Mouse (Mus musculus): ENCODE results near the gene Fam166a. TPM values are rescaled to one million over a fixed set of nuclear protein-coding genes. Genes with fewer than 3 reads are reported as not detected.

The Fam166a gene
- polyA plus RNA-seq, 1 experiment from 2014 or later: 0.78 TPM

- Histone ChIP-seq H3K4me2 (replicated peaks; ENCODE audit: low read depth) (peak overlapping the region; percentile 94), H3K9ac (ENCODE audit: low read depth, low read length) (0 out of 2 replicates have a peak overlapping the region, but pooled peaks have one; percentile 78), H3K4me1 (replicated peaks; ENCODE audit: control insufficient read depth, insufficient read depth, low read length) (no peaks in the 10 kb centered on the region), H3K27me3 (replicated peaks; ENCODE audit: control insufficient read depth, insufficient read depth, low read length) (no peaks in the 10 kb centered on the region), H3K36me3 (ENCODE audit: control insufficient read depth, insufficient read depth) (no peaks in the 10 kb centered on the region), H3K27ac (ENCODE audit: low read depth, low read length) (peak overlapping the region; percentile 82), H3K4me3 (ENCODE audit: low read depth, low read length) (peak overlapping the region; percentile 92), H3K9me3 (ENCODE audit: control insufficient read depth) (no peaks in the 10 kb centered on the region)
- 34% methylated on average over 12 of the region's 12 CpGs for WGBS
- TF ChIP-seq CTCF (IDR thresholded peaks at IDR 0.05; ENCODE audit: low read depth): no peak
- no peak for ATAC-seq
These were observed 43.3 kb downstream of the Fam166a start for GRCm38 (mm10) chr2:25261870-25262269.

GRCm38 (mm10) chr2:25262291-25262767 lies 43.8 kb downstream of the Fam166a start, which contains the start of gene Tprn:
Tprn (plus strand) TSS chr2:25262618.
- Histone ChIP-seq H3K4me3 (ENCODE audit: low read depth, low read length) (peak within 1 kb of the TSS; percentile 92), H3K27ac (ENCODE audit: low read depth, low read length) (peak within 1 kb of the TSS; percentile 93), H3K4me1 (replicated peaks; ENCODE audit: control insufficient read depth, insufficient read depth, low read length) (no peaks in the 10 kb centered on the region), H3K4me2 (replicated peaks; ENCODE audit: low read depth) (peak within 1 kb of the TSS; percentile 94), H3K36me3 (ENCODE audit: control insufficient read depth, insufficient read depth) (no peaks in the 10 kb centered on the region), H3K9ac (ENCODE audit: low read depth, low read length) (peak within 1 kb of the TSS; percentile 78), H3K9me3 (ENCODE audit: control insufficient read depth) (no peaks in the 10 kb centered on the region), H3K27me3 (replicated peaks; ENCODE audit: control insufficient read depth, insufficient read depth, low read length) (no peaks in the 10 kb centered on the region)
- ATAC-seq: peak; percentile 80
- no peak for TF ChIP-seq CTCF (IDR thresholded peaks at IDR 0.05; ENCODE audit: low read depth)
- WGBS: 0% methylated on average over 39 of the region's 39 CpGs

- peak; percentile 20; the same call in 1 of the 2 replicates for TF ChIP-seq CTCF (IDR thresholded peaks at IDR 0.05; ENCODE audit: low read depth)
- peak overlapping the region; percentile 94 for H3K4me2 ChIP-seq (replicated peaks; ENCODE audit: low read depth)
- H3K27ac ChIP-seq (ENCODE audit: low read depth, low read length): peak overlapping the region; percentile 93
- no peaks in the 10 kb centered on the region for H3K9me3 ChIP-seq (ENCODE audit: control insufficient read depth)
- ATAC-seq: no peak
- 0% methylated on average over 79 of the region's 82 CpGs for WGBS
- H3K36me3 ChIP-seq (ENCODE audit: control insufficient read depth, insufficient read depth): peaks cover under 1% of the 10 kb centered on the region; the same call in 1 of the 2 replicates
- H3K4me1 ChIP-seq (replicated peaks; ENCODE audit: control insufficient read depth, insufficient read depth, low read length): no peaks in the 10 kb centered on the region
- no peaks in the 10 kb centered on the region for H3K27me3 ChIP-seq (replicated peaks; ENCODE audit: control insufficient read depth, insufficient read depth, low read length)
- H3K9ac ChIP-seq (ENCODE audit: low read depth, low read length): peak overlapping the region; percentile 78
- peak overlapping the region; percentile 92 for H3K4me3 ChIP-seq (ENCODE audit: low read depth, low read length)
These were observed 44.5 kb downstream of the Fam166a start for GRCm38 (mm10) chr2:25262795-25263622.

DNA sequence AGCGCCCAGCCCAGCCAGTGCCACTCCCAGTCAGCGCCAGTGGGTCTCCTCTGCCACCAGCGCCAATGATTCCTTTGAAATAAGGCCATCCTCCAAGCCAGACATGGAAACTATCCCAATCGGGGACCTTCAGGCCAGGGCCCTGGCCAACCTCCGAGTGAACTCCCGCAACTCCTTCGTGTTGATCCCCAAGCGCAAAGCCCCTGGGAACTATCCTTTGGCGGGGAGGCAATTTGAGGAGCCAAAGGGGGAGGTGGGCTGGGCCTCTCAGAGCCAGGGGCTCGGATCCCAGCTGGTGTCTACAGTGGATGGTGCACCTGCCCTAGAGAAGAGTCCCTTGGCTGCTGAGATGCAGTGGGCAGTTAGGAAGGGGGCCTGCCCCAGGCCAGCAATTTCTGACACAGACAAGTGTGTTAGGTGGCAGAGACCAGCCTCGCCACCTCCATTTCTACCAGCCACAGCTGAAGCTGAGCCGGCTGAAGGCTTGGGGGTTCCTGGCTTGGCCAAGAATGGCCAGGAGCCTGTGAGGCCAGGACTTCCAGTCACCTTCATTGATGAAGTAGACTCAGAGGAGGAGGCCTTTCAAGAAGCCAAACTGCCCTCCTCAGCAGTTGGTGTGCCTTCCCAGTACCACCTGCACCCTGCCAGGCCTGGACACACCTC lies 45.2 kb downstream of the Fam166a start:
- Histone ChIP-seq H3K4me3 (ENCODE audit: low read depth, low read length) (peak overlapping the region; percentile 92), H3K4me1 (replicated peaks; ENCODE audit: control insufficient read depth, insufficient read depth, low read length) (no peaks in the 10 kb centered on the region), H3K9ac (ENCODE audit: low read depth, low read length) (peak overlapping the region; percentile 78), H3K9me3 (ENCODE audit: control insufficient read depth) (no peaks in the 10 kb centered on the region), H3K27me3 (replicated peaks; ENCODE audit: control insufficient read depth, insufficient read depth, low read length) (no peaks in the 10 kb centered on the region), H3K36me3 (ENCODE audit: control insufficient read depth, insufficient read depth) (peaks cover 8% of the 10 kb centered on the region), H3K4me2 (replicated peaks; ENCODE audit: low read depth) (peak overlapping the region; percentile 94), H3K27ac (ENCODE audit: low read depth, low read length) (peak overlapping the region; percentile 93)
- no peak for TF ChIP-seq CTCF (IDR thresholded peaks at IDR 0.05; ENCODE audit: low read depth)
- 21% methylated on average over 12 of the region's 12 CpGs for WGBS
- ATAC-seq: no peak

DNA sequence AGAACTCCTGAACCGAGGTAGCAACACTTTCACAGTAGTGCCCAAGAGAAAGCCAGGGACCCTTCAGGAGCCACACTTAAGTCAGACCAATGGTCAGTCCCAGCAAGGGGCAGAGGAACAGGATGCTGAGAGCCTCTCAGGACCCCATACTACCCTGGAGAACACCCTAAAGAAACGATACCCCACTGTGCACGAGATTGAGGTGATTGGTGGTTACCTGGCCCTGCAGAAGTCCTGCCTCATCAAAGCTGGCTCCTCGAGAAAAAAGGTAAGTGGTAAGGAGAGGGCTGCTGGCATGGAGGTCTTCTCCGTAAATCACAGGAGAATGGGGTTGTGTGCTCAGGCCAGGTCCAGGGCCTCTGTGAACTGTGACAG lies 45.7 kb downstream of the Fam166a start:
- ATAC-seq: no peak
- H3K9ac ChIP-seq (ENCODE audit: low read depth, low read length): peak overlapping the region; percentile 78
- H3K36me3 ChIP-seq (ENCODE audit: control insufficient read depth, insufficient read depth): peaks cover 14% of the 10 kb centered on the region
- no peaks in the 10 kb centered on the region for H3K4me1 ChIP-seq (replicated peaks; ENCODE audit: control insufficient read depth, insufficient read depth, low read length)
- TF ChIP-seq CTCF (IDR thresholded peaks at IDR 0.05; ENCODE audit: low read depth): no peak
- H3K4me2 ChIP-seq (replicated peaks; ENCODE audit: low read depth): peak overlapping the region; percentile 94
- no peaks in the 10 kb centered on the region for H3K9me3 ChIP-seq (ENCODE audit: control insufficient read depth)
- H3K4me3 ChIP-seq (ENCODE audit: low read depth, low read length): peak overlapping the region; percentile 92
- H3K27ac ChIP-seq (ENCODE audit: low read depth, low read length): peak overlapping the region; percentile 93
- no peaks in the 10 kb centered on the region for H3K27me3 ChIP-seq (replicated peaks; ENCODE audit: control insufficient read depth, insufficient read depth, low read length)
- WGBS: 48% methylated on average over 5 of the region's 5 CpGs

DNA sequence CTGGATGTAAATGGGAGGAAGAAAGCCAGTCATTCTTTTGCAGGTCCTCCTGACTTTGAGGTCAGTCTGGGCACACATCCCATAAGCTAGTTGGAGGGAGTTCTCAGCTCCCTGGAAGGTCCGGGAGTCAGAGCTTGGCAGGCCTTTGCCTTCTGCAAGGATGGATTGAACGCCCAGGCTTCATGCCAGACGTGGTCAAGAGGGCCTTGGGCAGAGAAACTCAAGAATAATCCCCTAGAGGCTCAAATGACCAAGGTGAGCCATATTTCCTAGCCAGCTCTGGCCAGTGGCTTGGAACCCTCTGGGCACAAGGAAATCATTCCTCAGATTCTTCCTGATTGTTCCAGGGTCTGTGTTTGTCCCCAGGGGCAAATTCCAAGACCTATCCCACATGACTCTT lies 46.3 kb downstream of the Fam166a start:
- Histone ChIP-seq H3K4me2 (replicated peaks; ENCODE audit: low read depth) (peak overlapping the region; percentile 94), H3K9ac (ENCODE audit: low read depth, low read length) (peak overlapping the region; percentile 78), H3K9me3 (ENCODE audit: control insufficient read depth) (no peaks in the 10 kb centered on the region), H3K36me3 (ENCODE audit: control insufficient read depth, insufficient read depth) (peaks cover 19% of the 10 kb centered on the region), H3K4me3 (ENCODE audit: low read depth, low read length) (peak overlapping the region; percentile 92), H3K4me1 (replicated peaks; ENCODE audit: control insufficient read depth, insufficient read depth, low read length) (no peaks in the 10 kb centered on the region), H3K27ac (ENCODE audit: low read depth, low read length) (peak overlapping the region; percentile 93), H3K27me3 (replicated peaks; ENCODE audit: control insufficient read depth, insufficient read depth, low read length) (no peaks in the 10 kb centered on the region)
- TF ChIP-seq CTCF (IDR thresholded peaks at IDR 0.05; ENCODE audit: low read depth): no peak
- 41% methylated on average over 3 of the region's 3 CpGs for WGBS
- peak; percentile 28 for ATAC-seq
